Comparison of ENCODE assay signal across 8 mouse cellular contexts in genomic region chr6:4972808-4973207, GRCm38 (mm10).
DNase-seq lines count a peak whose midpoint lies in the region; ATAC-seq and TF ChIP-seq lines count a peak whose summit lies in the region.

No protein-coding gene starts in this region.

- H3K9ac ChIP-seq in hindbrain, embryonic 16.5 days (ENCODE audit: low read depth, low read length), result no peak overlapping the region
- H3K9ac ChIP-seq in hindbrain, embryonic 14.5 days, result no peak overlapping the region
- H3K9ac ChIP-seq in forebrain, postnatal 0 days, result no peak overlapping the region
- H3K9ac ChIP-seq in lung, embryonic 16.5 days (ENCODE audit: low read length), result no peak overlapping the region

- DNase-seq in hindbrain, embryonic 14.5 days (ENCODE audit: low spot score), result no peak
- peak; percentile 68 for DNase-seq in R1 (ENCODE audit: low read depth, low spot score)
- DNase-seq in forebrain, postnatal 0 days, result peak; percentile 26
- DNase-seq in layer of hippocampus, postnatal 14 days (ENCODE audit: low spot score in 2 of 2), result no peak
- DNase-seq in thymus, postnatal 0 days (ENCODE audit: low spot score), result no peak
- DNase-seq in testis, postnatal 14 days (ENCODE audit: low spot score), result no peak

- H3K27ac ChIP-seq in hindbrain, embryonic 16.5 days (ENCODE audit: low read depth, low read length), result no peak overlapping the region
- no peak overlapping the region for H3K27ac ChIP-seq in hindbrain, embryonic 14.5 days
- no peak overlapping the region for H3K27ac ChIP-seq in forebrain, postnatal 0 days (ENCODE audit: low read depth, low read length)
- H3K27ac ChIP-seq in lung, embryonic 16.5 days (ENCODE audit: low read length), result no peak overlapping the region

- H3K4me1 ChIP-seq in hindbrain, embryonic 16.5 days (ENCODE audit: control insufficient read depth, insufficient read depth, low read depth, low read length), result no peaks in the 10 kb centered on the region
- H3K4me1 ChIP-seq in hindbrain, embryonic 14.5 days (replicated peaks; ENCODE audit: control insufficient read depth, insufficient read depth, low read length), result no peaks in the 10 kb centered on the region
- H3K4me1 ChIP-seq in forebrain, postnatal 0 days (ENCODE audit: insufficient read depth), result no peaks in the 10 kb centered on the region
- H3K4me1 ChIP-seq in lung, embryonic 16.5 days (replicated peaks; ENCODE audit: control insufficient read depth, insufficient read depth, low read length), result peaks cover 2% of the 10 kb centered on the region; the same call in 1 of the 2 replicates

- ATAC-seq in hindbrain, embryonic 16.5 days, result peak; percentile 57
- ATAC-seq in hindbrain, embryonic 14.5 days (ENCODE audit: low FRiP score), result no peak
- peak; percentile 66; the same call in 1 of the 2 replicates for ATAC-seq in forebrain, postnatal 0 days
- ATAC-seq in lung, embryonic 16.5 days (ENCODE audit: low read depth), result peak; percentile 79

- no peaks in the 10 kb centered on the region for H3K27me3 ChIP-seq in hindbrain, embryonic 16.5 days (replicated peaks; ENCODE audit: control insufficient read depth, insufficient read depth, low read length)
- no peaks in the 10 kb centered on the region for H3K27me3 ChIP-seq in hindbrain, embryonic 14.5 days (ENCODE audit: control insufficient read depth, insufficient read depth, low read length)
- H3K27me3 ChIP-seq in forebrain, postnatal 0 days (ENCODE audit: insufficient read depth, low read length), result no peaks in the 10 kb centered on the region
- no peaks in the 10 kb centered on the region for H3K27me3 ChIP-seq in lung, embryonic 16.5 days (ENCODE audit: control insufficient read depth, insufficient read depth, low read depth, low read length)

- 45% methylated on average over 6 of the region's 6 CpGs for WGBS in hindbrain, embryonic 16.5 days
- 53% methylated on average over 6 of the region's 6 CpGs for WGBS in hindbrain, embryonic 14.5 days
- WGBS in forebrain, postnatal 0 days, result 25% methylated on average over 6 of the region's 6 CpGs
- WGBS in lung, embryonic 16.5 days, result 26% methylated on average over 6 of the region's 6 CpGs

- H3K4me2 ChIP-seq in hindbrain, embryonic 16.5 days (ENCODE audit: low read length), result no peak overlapping the region
- H3K4me2 ChIP-seq in hindbrain, embryonic 14.5 days (replicated peaks), result no peak overlapping the region
- no peak overlapping the region for H3K4me2 ChIP-seq in forebrain, postnatal 0 days (ENCODE audit: low read depth)
- H3K4me2 ChIP-seq in lung, embryonic 16.5 days (ENCODE audit: low read depth, low read length), result no peak overlapping the region

- no peak overlapping the region for H3K4me3 ChIP-seq in hindbrain, embryonic 16.5 days (ENCODE audit: low read length)
- H3K4me3 ChIP-seq in hindbrain, embryonic 14.5 days (replicated peaks; ENCODE audit: low read length), result no peak overlapping the region
- H3K4me3 ChIP-seq in forebrain, postnatal 0 days (ENCODE audit: low read depth, low read length), result no peak overlapping the region
- H3K4me3 ChIP-seq in lung, embryonic 16.5 days (ENCODE audit: low read length), result no peak overlapping the region

- no peak for TF ChIP-seq CTCF in forebrain, postnatal 0 days (IDR thresholded peaks at IDR 0.05; ENCODE audit: low read depth)

- H3K9me3 ChIP-seq in hindbrain, embryonic 16.5 days (ENCODE audit: control insufficient read depth, low read length), result no peaks in the 10 kb centered on the region
- no peaks in the 10 kb centered on the region for H3K9me3 ChIP-seq in hindbrain, embryonic 14.5 days (ENCODE audit: control insufficient read depth, low read length)
- H3K9me3 ChIP-seq in forebrain, postnatal 0 days (ENCODE audit: low read length), result no peaks in the 10 kb centered on the region
- no peaks in the 10 kb centered on the region for H3K9me3 ChIP-seq in lung, embryonic 16.5 days (ENCODE audit: control insufficient read depth, low read length)

- no peaks in the 10 kb centered on the region for H3K36me3 ChIP-seq in hindbrain, embryonic 16.5 days (ENCODE audit: control insufficient read depth, insufficient read depth, low read length)
- H3K36me3 ChIP-seq in hindbrain, embryonic 14.5 days (replicated peaks; ENCODE audit: control insufficient read depth, insufficient read depth), result no peaks in the 10 kb centered on the region
- no peaks in the 10 kb centered on the region for H3K36me3 ChIP-seq in forebrain, postnatal 0 days (ENCODE audit: insufficient read depth)
- no peaks in the 10 kb centered on the region for H3K36me3 ChIP-seq in lung, embryonic 16.5 days (ENCODE audit: control insufficient read depth, insufficient read depth, low read length)

Comparison
In these comparisons a context has a peak if more than half of its experiments do, and no peak if none do; other contexts are left out.
1. DNase-seq: peak in R1 (single experiment) and forebrain, postnatal 0 days (single experiment); none in hindbrain, embryonic 14.5 days (single experiment), layer of hippocampus, postnatal 14 days (0 of 2), thymus, postnatal 0 days (single experiment) and testis, postnatal 14 days (single experiment).